Mouse (Mus musculus) small intestine, adult 2 months (tissue): ENCODE results near the gene AC124502.3. TPM values are rescaled to one million over a fixed set of nuclear protein-coding genes. Genes with fewer than 3 reads are reported as not detected.

ENCODE experiments used
- H3K27ac ChIP-seq: fragments of 200-500 bp; 2 replicates; pipeline ENCODE4 v1.5.1; 2012; ENCODE audit warnings: low read depth, low read length, control low read depth, inconsistent platforms; ENCODE audit not compliant: insufficient read depth
- H3K27me3 ChIP-seq: fragments of 200-500 bp; 2 replicates; pipeline ENCODE4 v1.6.1; 2012; ENCODE audit warnings: mild to moderate bottlenecking, moderate library complexity, low read length, inconsistent platforms; ENCODE audit not compliant: control insufficient read depth, insufficient read depth
- H3K36me3 ChIP-seq: fragments of 200-500 bp; 2 replicates; pipeline ENCODE4 v1.6.1; 2012; ENCODE audit warnings: mild to moderate bottlenecking, low read length, control low read depth, inconsistent platforms; ENCODE audit not compliant: control insufficient read depth, insufficient read depth
- H3K4me1 ChIP-seq: fragments of 200-500 bp; 2 replicates; pipeline ENCODE4 v1.6.1; 2012; ENCODE audit warnings: low read length, inconsistent platforms, mixed read lengths; ENCODE audit not compliant: control insufficient read depth, insufficient read depth, insufficient read length
- H3K4me3 ChIP-seq: fragments of 200-500 bp; 2 replicates; pipeline ENCODE4 v1.5.1; 2012; ENCODE audit warnings: low read depth, mild to moderate bottlenecking, control low read depth, inconsistent platforms, low read length, moderate library complexity
- CTCF ChIP-seq: fragments of 200-500 bp; IDR thresholded peaks from 2 replicates; pipeline ENCODE4 v1.5.1; 2012; ENCODE audit warnings: low read depth, mild to moderate bottlenecking, control low read depth, inconsistent platforms, low read length, moderate library complexity, mixed read lengths; ENCODE audit not compliant: insufficient replicate concordance, insufficient read length; ENCODE audit errors: extremely low read depth
- POLR2A ChIP-seq: fragments of 200-500 bp; IDR thresholded peaks from 2 replicates; pipeline ENCODE4 v1.6.1; 2012; ENCODE audit warnings: low read depth, mild to moderate bottlenecking, control low read depth, inconsistent platforms, low read length, moderate library complexity
- WGBS: fragments of 180-500 bp; shearing (Covaris S2); methylation state at CpG from one replicate; pipeline ENCODE4 v1.1.7; 2018; 5-methylcytosine and 5-hydroxymethylcytosine counted together
- polyA plus RNA-seq: library from polyadenylated mRNA; depleted of rRNA; stranded (reverse); fragments of >200 nt; gene quantifications from 2 replicates; pipeline ENCODE4 v1.2.3, GENCODE M21; 2012

Gene AC124502.3
- polyA plus RNA-seq, 1 experiment = 1.2 TPM

GRCm38 (mm10) chr19:5062446-5062845 lies 23.8 kb downstream of the AC124502.3 start:
- 53% methylated on average over 6 of the region's 6 CpGs for WGBS
- H3K36me3 ChIP-seq = no peaks in the 10 kb centered on the region

DNA sequence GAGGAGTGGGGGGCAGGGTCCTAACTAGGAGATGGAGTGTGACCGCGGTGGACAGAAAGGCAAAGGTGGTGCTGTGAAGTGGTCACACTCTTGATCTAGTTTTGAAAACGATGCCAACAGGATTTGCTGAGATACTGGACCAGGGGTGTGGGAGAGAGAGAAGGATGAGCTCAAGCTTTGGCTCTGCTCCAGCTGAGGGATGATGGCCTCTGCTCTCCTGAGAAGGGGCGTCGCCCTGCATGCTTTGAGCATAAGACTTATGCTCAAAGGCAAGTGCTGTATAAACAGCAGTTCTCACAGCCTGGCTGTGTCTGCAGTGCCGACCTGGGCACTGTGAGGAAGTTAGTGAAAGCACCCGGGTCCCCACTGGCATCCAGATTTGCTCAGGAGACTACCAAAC lies 26.4 kb downstream of the AC124502.3 start:
- Histone ChIP-seq H3K4me3 (no peak overlapping the region), H3K36me3 (no peaks in the 10 kb centered on the region), H3K27me3 (peaks cover 23% of the 10 kb centered on the region), H3K4me1 (peaks cover 14% of the 10 kb centered on the region), H3K27ac (no peak overlapping the region)
- TF ChIP-seq CTCF (no peak), POLR2A (no peak)
- 36% methylated on average over 7 of the region's 7 CpGs for WGBS

More at GRCm38 (mm10) chr19:5062446-5062845, 23.8 kb downstream of the AC124502.3 start:
- Histone ChIP-seq H3K27ac (no peak overlapping the region), H3K4me3 (no peak overlapping the region), H3K4me1 (peaks cover 3% of the 10 kb centered on the region; the same call in 1 of the 2 replicates), H3K27me3 (peaks cover 6% of the 10 kb centered on the region; the same call in 1 of the 2 replicates)
- TF ChIP-seq CTCF (no peak), POLR2A (no peak)

DNA sequence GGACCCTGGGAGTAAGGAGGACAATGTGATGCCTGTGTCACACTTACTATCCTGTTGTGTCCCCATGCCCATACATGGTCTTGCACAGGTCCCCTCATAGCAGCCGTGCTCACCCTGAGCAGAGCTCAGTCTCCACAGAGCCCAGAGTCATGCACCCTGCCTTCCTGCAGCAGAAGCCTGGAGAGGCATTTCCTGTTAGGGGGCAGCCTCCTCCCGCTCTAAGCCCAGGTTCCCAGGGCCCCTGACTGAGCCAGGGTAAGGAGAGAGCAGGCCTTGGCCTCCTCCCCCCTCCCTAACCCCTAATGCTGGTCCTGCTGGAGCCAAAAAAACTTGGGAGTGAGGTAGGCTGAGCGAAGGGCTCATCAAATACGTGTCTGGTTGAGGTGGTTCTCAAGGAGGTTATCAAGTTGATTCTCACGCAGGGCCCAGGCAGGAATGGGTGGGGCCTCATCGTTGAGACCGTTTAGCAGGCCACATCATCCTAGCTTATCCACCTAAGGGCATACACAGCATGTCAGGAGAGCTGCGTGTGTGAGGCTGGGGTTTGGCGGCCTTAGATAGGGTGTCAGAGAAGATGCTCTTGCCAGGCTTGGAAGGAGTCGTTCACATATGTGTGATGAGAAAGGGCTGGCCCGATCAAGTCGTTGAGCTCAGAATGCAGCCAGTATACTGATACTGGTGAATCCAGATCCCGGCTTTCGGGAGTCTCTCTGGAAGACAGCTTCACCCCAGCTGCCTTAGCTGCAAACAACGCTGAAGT lies 28.5 kb downstream of the AC124502.3 start:
- WGBS = 13% methylated on average over 15 of the region's 15 CpGs

GRCm38 (mm10) chr19:5067867-5068569 lies 29.3 kb downstream of the AC124502.3 start, which contains the start of gene Cd248:
Cd248 (plus strand) TSS chr19:5068078.
- H3K4me1 ChIP-seq = peaks cover 14% of the 10 kb centered on the region
- peak within 1 kb of the TSS; percentile 35 for H3K27ac ChIP-seq
- no peak for TF ChIP-seq CTCF
- TF ChIP-seq POLR2A = no peak
- H3K36me3 ChIP-seq = no peaks in the 10 kb centered on the region
- peak within 1 kb of the TSS; percentile 61 for H3K4me3 ChIP-seq
- WGBS = 3% methylated on average over 55 of the region's 56 CpGs
- peaks cover 27% of the 10 kb centered on the region for H3K27me3 ChIP-seq

More for the DNA sequence above, 28.5 kb downstream of the AC124502.3 start:
- Histone ChIP-seq H3K36me3 (no peaks in the 10 kb centered on the region), H3K27ac (peak overlapping the region; percentile 35), H3K4me1 (peaks cover 14% of the 10 kb centered on the region), H3K4me3 (no peak overlapping the region), H3K27me3 (peaks cover 27% of the 10 kb centered on the region)
- no peak for TF ChIP-seq POLR2A
- no peak for TF ChIP-seq CTCF

GRCm38 (mm10) chr19:5068570-5069234 lies 30.0 kb downstream of the AC124502.3 start:
- Histone ChIP-seq H3K27ac (no peak overlapping the region), H3K4me1 (peaks cover 14% of the 10 kb centered on the region), H3K27me3 (peaks cover 27% of the 10 kb centered on the region), H3K36me3 (no peaks in the 10 kb centered on the region), H3K4me3 (peak overlapping the region; percentile 61)
- WGBS = 33% methylated on average over 21 of the region's 21 CpGs
- TF ChIP-seq POLR2A (no peak), CTCF (no peak)

GRCm38 (mm10) chr19:5069486-5069885 lies 30.8 kb downstream of the AC124502.3 start:
- TF ChIP-seq CTCF (no peak), POLR2A (no peak)
- H3K4me1 ChIP-seq = peaks cover 14% of the 10 kb centered on the region
- no peaks in the 10 kb centered on the region for H3K36me3 ChIP-seq
- no peak overlapping the region for H3K4me3 ChIP-seq
- H3K27me3 ChIP-seq = peaks cover 27% of the 10 kb centered on the region
- H3K27ac ChIP-seq = no peak overlapping the region
- 77% methylated on average over 5 of the region's 5 CpGs for WGBS

GRCm38 (mm10) chr19:5069978-5070377 lies 31.3 kb downstream of the AC124502.3 start:
- H3K27ac ChIP-seq = no peak overlapping the region
- peaks cover 14% of the 10 kb centered on the region for H3K4me1 ChIP-seq

More at GRCm38 (mm10) chr19:5069978-5070377, 31.3 kb downstream of the AC124502.3 start:
- peaks cover 27% of the 10 kb centered on the region for H3K27me3 ChIP-seq
- no peak overlapping the region for H3K4me3 ChIP-seq
- H3K36me3 ChIP-seq = no peaks in the 10 kb centered on the region
- WGBS = 85% methylated on average over 7 of the region's 7 CpGs
- TF ChIP-seq POLR2A (no peak), CTCF (no peak)
